Mouse (Mus musculus): ENCODE data around the gene Sergef. TPM values are rescaled to one million over a fixed set of nuclear protein-coding genes. Genes with fewer than 3 reads are reported as not detected.

Gene Sergef
- polyA plus RNA-seq, 1 experiment from 2014 or later: 10.7 TPM

- Histone ChIP-seq H3K9me3 (ENCODE audit: control insufficient read depth, low read length) (peaks cover 2% of the 10 kb centered on the region), H3K4me3 (ENCODE audit: control insufficient read depth in 1 of 2, insufficient read depth in 1 of 2, low read depth in 1 of 2, low read length in 2 of 2) (no peak overlapping the region), H3K27me3 (ENCODE audit: control insufficient read depth, insufficient read depth, low read length) (no peaks in the 10 kb centered on the region), H3K27ac (replicated peaks in 1 of 2; ENCODE audit: control insufficient read depth in 1 of 2, insufficient read depth in 1 of 2, low read depth in 2 of 2, low read length in 2 of 2) (no peak overlapping the region), H3K4me1 (ENCODE audit: control insufficient read depth in 2 of 2, insufficient read depth in 2 of 2, low read length in 2 of 2) (0 out of 4 replicates have a peak, but pooled peaks cover 3 to 4% of the 10 kb centered on the region in 2 experiments), H3K4me2 (ENCODE audit: low read length) (no peak overlapping the region), H3K36me3 (ENCODE audit: control insufficient read depth, insufficient read depth, low read length) (no peaks in the 10 kb centered on the region), H3K9ac (ENCODE audit: low read length) (no peak overlapping the region)
- no peak for ATAC-seq (ENCODE audit: insufficient number of reproducible peaks, insufficient read depth, low FRiP score, low read depth)
- WGBS: 89% methylated on average over 2 of the region's 2 CpGs
Measured at GRCm38 (mm10) chr7:46560061-46560460, 79.5 kb downstream of the Sergef start.

GRCm38 (mm10) chr7:46559643-46560042, 80.0 kb downstream of the Sergef start:
- H3K4me1 ChIP-seq (ENCODE audit: control insufficient read depth in 2 of 2, insufficient read depth in 2 of 2, low read length in 2 of 2): 0 out of 4 replicates have a peak, but pooled peaks cover 3 to 4% of the 10 kb centered on the region in 2 experiments
- H3K27ac ChIP-seq (replicated peaks in 1 of 2; ENCODE audit: control insufficient read depth in 1 of 2, insufficient read depth in 1 of 2, low read depth in 2 of 2, low read length in 2 of 2): no peak overlapping the region
- H3K9ac ChIP-seq (ENCODE audit: low read length): no peak overlapping the region
- no peaks in the 10 kb centered on the region for H3K27me3 ChIP-seq (ENCODE audit: control insufficient read depth, insufficient read depth, low read length)
- H3K36me3 ChIP-seq (ENCODE audit: control insufficient read depth, insufficient read depth, low read length): no peaks in the 10 kb centered on the region
- 83% methylated on average over 6 of the region's 6 CpGs for WGBS
- H3K4me2 ChIP-seq (ENCODE audit: low read length): no peak overlapping the region
- no peaks in the 10 kb centered on the region for H3K9me3 ChIP-seq (ENCODE audit: control insufficient read depth, low read length)
- no peak for ATAC-seq (ENCODE audit: insufficient number of reproducible peaks, insufficient read depth, low FRiP score, low read depth)
- no peak overlapping the region for H3K4me3 ChIP-seq (ENCODE audit: control insufficient read depth in 1 of 2, insufficient read depth in 1 of 2, low read depth in 1 of 2, low read length in 2 of 2)

- 67% methylated on average over 5 of the region's 5 CpGs for WGBS
Measured at GRCm38 (mm10) chr7:46559006-46559405, 80.6 kb downstream of the Sergef start.

GRCm38 (mm10) chr7:46557996-46558395, 81.6 kb downstream of the Sergef start:
- no peak for ATAC-seq (ENCODE audit: insufficient number of reproducible peaks, insufficient read depth, low FRiP score, low read depth)
- WGBS: 85% methylated on average over 4 of the region's 4 CpGs
- H3K9me3 ChIP-seq (ENCODE audit: control insufficient read depth, low read length): no peaks in the 10 kb centered on the region
- H3K4me3 ChIP-seq (ENCODE audit: control insufficient read depth in 1 of 2, insufficient read depth in 1 of 2, low read depth in 1 of 2, low read length in 2 of 2): no peak overlapping the region
- no peak overlapping the region for H3K27ac ChIP-seq (replicated peaks in 1 of 2; ENCODE audit: control insufficient read depth in 1 of 2, insufficient read depth in 1 of 2, low read depth in 2 of 2, low read length in 2 of 2)
- H3K4me2 ChIP-seq (ENCODE audit: low read length): no peak overlapping the region
- H3K9ac ChIP-seq (ENCODE audit: low read length): no peak overlapping the region
- no peaks in the 10 kb centered on the region for H3K36me3 ChIP-seq (ENCODE audit: control insufficient read depth, insufficient read depth, low read length)
- H3K4me1 ChIP-seq (ENCODE audit: control insufficient read depth in 2 of 2, insufficient read depth in 2 of 2, low read length in 2 of 2): peaks cover 3 to 9% of the 10 kb centered on the region in 2 experiments; a peak in 1 of 4 replicates
- no peaks in the 10 kb centered on the region for H3K27me3 ChIP-seq (ENCODE audit: control insufficient read depth, insufficient read depth, low read length)

More at GRCm38 (mm10) chr7:46559006-46559405, 80.6 kb downstream of the Sergef start:
- no peak for ATAC-seq (ENCODE audit: insufficient number of reproducible peaks, insufficient read depth, low FRiP score, low read depth)
- Histone ChIP-seq H3K4me3 (ENCODE audit: control insufficient read depth in 1 of 2, insufficient read depth in 1 of 2, low read depth in 1 of 2, low read length in 2 of 2) (no peak overlapping the region), H3K4me1 (ENCODE audit: control insufficient read depth in 2 of 2, insufficient read depth in 2 of 2, low read length in 2 of 2) (0 out of 4 replicates have a peak, but pooled peaks cover 3 to 6% of the 10 kb centered on the region in 2 experiments), H3K27me3 (ENCODE audit: control insufficient read depth, insufficient read depth, low read length) (no peaks in the 10 kb centered on the region), H3K36me3 (ENCODE audit: control insufficient read depth, insufficient read depth, low read length) (no peaks in the 10 kb centered on the region), H3K9me3 (ENCODE audit: control insufficient read depth, low read length) (no peaks in the 10 kb centered on the region), H3K4me2 (ENCODE audit: low read length) (no peak overlapping the region), H3K9ac (ENCODE audit: low read length) (no peak overlapping the region), H3K27ac (replicated peaks in 1 of 2; ENCODE audit: control insufficient read depth in 1 of 2, insufficient read depth in 1 of 2, low read depth in 2 of 2, low read length in 2 of 2) (no peak overlapping the region)

GRCm38 (mm10) chr7:46557387-46557786, 82.2 kb downstream of the Sergef start:
- Histone ChIP-seq H3K27me3 (ENCODE audit: control insufficient read depth, insufficient read depth, low read length) (no peaks in the 10 kb centered on the region), H3K36me3 (ENCODE audit: control insufficient read depth, insufficient read depth, low read length) (no peaks in the 10 kb centered on the region), H3K9me3 (ENCODE audit: control insufficient read depth, low read length) (no peaks in the 10 kb centered on the region), H3K4me1 (ENCODE audit: control insufficient read depth in 2 of 2, insufficient read depth in 2 of 2, low read length in 2 of 2) (peaks cover 3 to 12% of the 10 kb centered on the region in 2 experiments; a peak in 1 of 4 replicates), H3K9ac (ENCODE audit: low read length) (no peak overlapping the region), H3K27ac (replicated peaks in 1 of 2; ENCODE audit: control insufficient read depth in 1 of 2, insufficient read depth in 1 of 2, low read depth in 2 of 2, low read length in 2 of 2) (no peak overlapping the region), H3K4me2 (ENCODE audit: low read length) (no peak overlapping the region), H3K4me3 (ENCODE audit: control insufficient read depth in 1 of 2, insufficient read depth in 1 of 2, low read depth in 1 of 2, low read length in 2 of 2) (no peak overlapping the region)
- 74% methylated on average over 11 of the region's 11 CpGs for WGBS
- ATAC-seq (ENCODE audit: insufficient number of reproducible peaks, insufficient read depth, low FRiP score, low read depth): no peak

GRCm38 (mm10) chr7:46556358-46557118, 83.1 kb downstream of the Sergef start:
- Histone ChIP-seq H3K27ac (replicated peaks in 1 of 2; ENCODE audit: control insufficient read depth in 1 of 2, insufficient read depth in 1 of 2, low read depth in 2 of 2, low read length in 2 of 2) (no peak overlapping the region), H3K36me3 (ENCODE audit: control insufficient read depth, insufficient read depth, low read length) (no peaks in the 10 kb centered on the region), H3K4me1 (ENCODE audit: control insufficient read depth in 2 of 2, insufficient read depth in 2 of 2, low read length in 2 of 2) (peaks cover 3 to 14% of the 10 kb centered on the region in 2 experiments; a peak in 1 of 4 replicates), H3K4me3 (ENCODE audit: control insufficient read depth in 1 of 2, insufficient read depth in 1 of 2, low read depth in 1 of 2, low read length in 2 of 2) (no peak overlapping the region), H3K9ac (ENCODE audit: low read length) (no peak overlapping the region), H3K27me3 (ENCODE audit: control insufficient read depth, insufficient read depth, low read length) (no peaks in the 10 kb centered on the region), H3K4me2 (ENCODE audit: low read length) (no peak overlapping the region), H3K9me3 (ENCODE audit: control insufficient read depth, low read length) (no peaks in the 10 kb centered on the region)
- 85% methylated on average over 13 of the region's 13 CpGs for WGBS
- no peak for ATAC-seq (ENCODE audit: insufficient number of reproducible peaks, insufficient read depth, low FRiP score, low read depth)

- H3K27ac ChIP-seq (replicated peaks in 1 of 2; ENCODE audit: control insufficient read depth in 1 of 2, insufficient read depth in 1 of 2, low read depth in 2 of 2, low read length in 2 of 2): no peak overlapping the region
- H3K27me3 ChIP-seq (ENCODE audit: control insufficient read depth, insufficient read depth, low read length): no peaks in the 10 kb centered on the region
- H3K9me3 ChIP-seq (ENCODE audit: control insufficient read depth, low read length): no peaks in the 10 kb centered on the region
- no peak overlapping the region for H3K4me3 ChIP-seq (ENCODE audit: control insufficient read depth in 1 of 2, insufficient read depth in 1 of 2, low read depth in 1 of 2, low read length in 2 of 2)
- no peak overlapping the region for H3K4me2 ChIP-seq (ENCODE audit: low read length)
- no peaks in the 10 kb centered on the region for H3K36me3 ChIP-seq (ENCODE audit: control insufficient read depth, insufficient read depth, low read length)
- no peak overlapping the region for H3K9ac ChIP-seq (ENCODE audit: low read length)
- 87% methylated on average over 7 of the region's 7 CpGs for WGBS
- H3K4me1 ChIP-seq (ENCODE audit: control insufficient read depth in 2 of 2, insufficient read depth in 2 of 2, low read length in 2 of 2): peaks cover 3 to 14% of the 10 kb centered on the region in 2 experiments; a peak in 1 of 4 replicates
- ATAC-seq (ENCODE audit: insufficient number of reproducible peaks, insufficient read depth, low FRiP score, low read depth): no peak
Measured at GRCm38 (mm10) chr7:46555731-46556130, 83.9 kb downstream of the Sergef start.

All from heart, embryonic 14.5 days (tissue).